Mouse (Mus musculus): ENCODE results near the gene Sept3. TPM values are rescaled to one million over a fixed set of nuclear protein-coding genes. Genes with fewer than 3 reads are reported as not detected.

The Sept3 gene
- polyA plus RNA-seq (2014; fragmentation: Illumina TruSeq; extraction: RNeasy Lipid Tissue Mini Kit (QIAGEN cat#74804); ENCODE audit: low read depth, low replicate concordance), result 3.4 TPM

DNA sequence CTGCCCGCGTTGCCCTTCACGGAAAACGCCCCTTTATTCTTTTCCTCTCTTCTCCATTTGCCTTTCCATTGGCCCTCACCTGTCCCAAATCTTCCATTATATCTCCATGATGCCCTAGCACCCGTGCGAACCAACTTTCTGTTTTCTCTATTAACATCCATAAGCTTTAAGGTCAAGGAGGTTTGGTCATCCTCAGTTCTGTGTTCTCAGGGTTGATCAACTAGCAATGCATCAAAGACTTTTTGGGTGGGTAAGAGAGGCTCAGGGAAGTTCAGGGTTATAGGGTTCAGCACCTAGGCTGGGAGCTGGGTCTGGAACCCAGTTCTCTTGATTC lies at the start of gene Sept3:
Gene Sept3, plus strand, starts transcription at position 301 of the 334 bp plus-strand sequence.

DNA sequence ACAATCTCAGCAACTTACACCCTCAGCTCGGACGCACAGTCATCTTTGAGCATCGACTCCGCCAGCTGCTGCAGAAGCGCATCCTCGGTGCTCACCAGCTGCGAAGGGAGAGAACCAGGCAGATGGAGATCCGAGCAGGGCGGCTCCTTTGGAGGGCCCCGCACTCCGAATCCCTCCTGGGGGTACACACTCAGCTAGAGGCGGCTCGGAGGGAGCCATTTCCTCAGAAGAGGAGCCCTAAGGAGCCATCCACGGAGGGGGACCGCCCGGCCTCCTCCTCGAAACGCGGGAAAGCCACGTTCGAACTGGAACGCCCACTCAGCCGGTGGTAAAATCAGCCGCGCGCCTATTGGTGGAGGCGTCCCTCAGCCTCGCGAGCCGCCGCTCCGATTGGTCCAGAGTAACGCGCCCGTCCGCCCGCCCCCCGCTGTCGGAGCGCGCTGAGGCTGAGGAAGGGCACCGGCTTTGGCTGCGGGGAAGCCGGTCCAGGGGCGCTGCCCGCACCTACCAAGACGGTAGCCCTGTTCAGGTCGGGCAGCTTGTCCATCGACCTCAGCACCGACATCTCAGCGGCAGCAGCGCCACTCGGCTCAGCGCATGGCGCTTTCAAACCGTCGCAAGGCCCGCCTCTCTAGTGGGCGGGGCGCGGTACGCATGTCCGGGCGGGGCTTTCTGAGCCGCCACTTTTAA lies 30.4 kb upstream of the Sept3 start, which contains the start of gene Cenpm:
Gene Cenpm, minus strand, starts transcription at position 634 of the 690 bp plus-strand sequence.

DNA sequence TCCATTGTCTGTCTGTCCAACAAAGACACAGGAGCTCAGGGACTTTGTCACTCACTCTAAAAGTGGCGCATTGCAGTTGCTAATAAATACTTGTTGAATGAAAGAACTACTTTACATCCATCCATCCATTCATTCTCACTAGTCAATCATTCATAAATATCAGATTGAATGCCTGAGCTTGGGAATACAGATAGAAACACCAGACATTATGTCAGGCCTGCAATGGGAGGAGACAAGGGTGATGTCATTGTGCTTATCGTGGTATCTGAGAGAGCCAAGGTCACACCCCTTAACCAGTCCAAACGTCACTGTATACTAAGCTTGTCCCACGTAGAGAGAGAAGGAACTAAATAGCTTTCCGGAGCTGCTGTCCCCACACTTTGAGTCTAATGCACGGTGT lies 22.6 kb upstream of the Sept3 start, which contains the start of gene 1500009C09Rik:
Gene 1500009C09Rik, plus strand, starts transcription at position 301 of the 400 bp plus-strand sequence.

DNA sequence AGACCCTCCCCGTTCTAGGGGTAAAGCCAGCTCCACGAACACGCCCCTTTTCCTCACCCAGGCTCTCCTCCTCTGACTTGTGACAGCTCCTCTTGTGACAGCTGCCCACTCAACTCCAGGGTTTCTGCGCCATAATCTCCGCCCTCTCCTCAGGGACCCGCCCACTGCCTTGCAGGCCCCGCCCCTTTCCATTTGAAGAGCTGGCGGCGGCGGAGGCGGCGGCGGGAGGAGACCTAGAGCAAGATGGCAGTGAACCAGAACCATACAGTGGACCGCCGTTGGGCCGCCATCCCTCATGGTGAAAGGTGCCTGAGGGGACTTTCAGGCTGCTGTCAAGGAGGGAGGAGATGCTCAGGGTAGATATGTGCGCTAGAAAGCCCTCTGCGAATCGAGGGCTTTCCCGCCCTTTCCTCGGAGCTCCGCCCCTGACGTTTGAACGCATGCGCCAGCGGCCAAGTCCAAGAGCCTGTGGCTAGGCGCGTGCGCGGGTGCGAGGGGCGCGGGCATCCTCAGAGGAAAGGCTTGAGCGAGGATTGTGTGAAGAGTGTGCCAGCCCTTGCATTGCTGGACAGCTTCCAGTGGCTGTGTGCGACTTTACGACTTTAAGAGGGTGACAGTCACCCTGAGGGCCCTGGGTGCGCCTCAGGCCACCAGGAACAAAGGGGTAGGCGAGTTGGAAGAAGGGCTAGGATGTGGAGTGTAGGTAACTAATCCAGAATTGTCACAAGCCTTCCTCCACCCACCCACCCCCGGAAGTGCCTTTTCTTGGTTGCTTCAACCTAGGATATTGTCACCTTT lies 24.3 kb downstream of the Sept3 start, which contains the start of gene Wbp2nl:
Gene Wbp2nl, plus strand, starts transcription at position 191 of the 798 bp plus-strand sequence.

DNA sequence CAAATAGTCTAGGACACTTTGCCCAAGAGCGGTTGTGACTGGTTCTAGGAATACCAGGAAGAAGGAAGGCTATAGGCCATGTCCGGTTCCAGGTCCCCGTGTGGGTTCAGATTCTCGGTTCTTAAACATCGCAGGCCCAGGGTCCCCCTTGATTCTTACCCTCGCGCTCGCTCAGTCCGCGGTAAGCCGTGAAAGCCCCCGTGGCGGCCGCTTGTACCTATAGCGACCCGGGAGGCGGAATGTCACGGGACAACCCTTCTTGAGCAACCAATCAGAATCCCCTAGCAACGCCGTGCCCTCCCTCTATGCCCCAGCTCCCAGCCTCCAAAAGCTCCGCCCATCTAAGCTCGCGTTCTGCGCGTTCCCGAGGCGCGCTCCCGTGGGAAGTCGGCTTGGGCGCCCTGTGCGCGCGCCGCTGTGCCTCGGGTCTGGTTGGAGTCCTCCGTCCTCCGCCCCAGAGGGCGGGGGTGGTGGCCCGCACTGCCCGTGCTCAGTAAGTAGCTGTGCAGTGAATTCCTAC lies 64.0 kb downstream of the Sept3 start, which contains the start of the genes Naga, Pheta2 and Smdt1:
Gene Naga, minus strand, starts transcription at position 333 of the 520 bp plus-strand sequence.
Gene Pheta2, plus strand, starts transcription at position 350 of the 520 bp plus-strand sequence.
Gene Smdt1, plus strand, starts transcription at position 367 of the 520 bp plus-strand sequence.

Other genes with a start within 250 kb of the Sept3 start
- gene Desi1, start 241.0 kb upstream of the Sept3 start, polyA plus RNA-seq (2014; fragmentation: Illumina TruSeq; extraction: RNeasy Lipid Tissue Mini Kit (QIAGEN cat#74804); ENCODE audit: low read depth, low replicate concordance), result 28.8 TPM
- 97.2 TPM for gene Snu13, start 227.3 kb upstream of the Sept3 start, polyA plus RNA-seq (2014; fragmentation: Illumina TruSeq; extraction: RNeasy Lipid Tissue Mini Kit (QIAGEN cat#74804); ENCODE audit: low read depth, low replicate concordance)
- gene 4930407I10Rik, start 215.7 kb upstream of the Sept3 start, polyA plus RNA-seq (2014; fragmentation: Illumina TruSeq; extraction: RNeasy Lipid Tissue Mini Kit (QIAGEN cat#74804); ENCODE audit: low read depth, low replicate concordance), result 1.7 TPM
- 0.10 TPM for gene Mei1, start 204.9 kb upstream of the Sept3 start, polyA plus RNA-seq (2014; fragmentation: Illumina TruSeq; extraction: RNeasy Lipid Tissue Mini Kit (QIAGEN cat#74804); ENCODE audit: low read depth, low replicate concordance)
- gene Ccdc134, start 147.0 kb upstream of the Sept3 start, polyA plus RNA-seq (2014; fragmentation: Illumina TruSeq; extraction: RNeasy Lipid Tissue Mini Kit (QIAGEN cat#74804); ENCODE audit: low read depth, low replicate concordance), result 15.4 TPM
- gene Srebf2, start 127.7 kb upstream of the Sept3 start, polyA plus RNA-seq (2014; fragmentation: Illumina TruSeq; extraction: RNeasy Lipid Tissue Mini Kit (QIAGEN cat#74804); ENCODE audit: low read depth, low replicate concordance), result 73.8 TPM
- not detected for gene Shisa8, start 62.1 kb upstream of the Sept3 start, polyA plus RNA-seq (2014; fragmentation: Illumina TruSeq; extraction: RNeasy Lipid Tissue Mini Kit (QIAGEN cat#74804); ENCODE audit: low read depth, low replicate concordance)
- gene Tnfrsf13c, start 50.5 kb upstream of the Sept3 start, polyA plus RNA-seq (2014; fragmentation: Illumina TruSeq; extraction: RNeasy Lipid Tissue Mini Kit (QIAGEN cat#74804); ENCODE audit: low read depth, low replicate concordance), result not detected
- gene Cenpm, start 30.1 kb upstream of the Sept3 start, polyA plus RNA-seq (2014; fragmentation: Illumina TruSeq; extraction: RNeasy Lipid Tissue Mini Kit (QIAGEN cat#74804); ENCODE audit: low read depth, low replicate concordance), result 2.5 TPM
- gene 1500009C09Rik, start 22.5 kb upstream of the Sept3 start, polyA plus RNA-seq (2014; fragmentation: Illumina TruSeq; extraction: RNeasy Lipid Tissue Mini Kit (QIAGEN cat#74804); ENCODE audit: low read depth, low replicate concordance), result not detected
- 0.87 TPM for gene Wbp2nl, start 24.1 kb downstream of the Sept3 start, polyA plus RNA-seq (2014; fragmentation: Illumina TruSeq; extraction: RNeasy Lipid Tissue Mini Kit (QIAGEN cat#74804); ENCODE audit: low read depth, low replicate concordance)
- gene Naga, start 64.0 kb downstream of the Sept3 start, polyA plus RNA-seq (2014; fragmentation: Illumina TruSeq; extraction: RNeasy Lipid Tissue Mini Kit (QIAGEN cat#74804); ENCODE audit: low read depth, low replicate concordance), result 90.8 TPM
- 1.4 TPM for gene Pheta2, start 64.0 kb downstream of the Sept3 start, polyA plus RNA-seq (2014; fragmentation: Illumina TruSeq; extraction: RNeasy Lipid Tissue Mini Kit (QIAGEN cat#74804); ENCODE audit: low read depth, low replicate concordance)
- gene Smdt1, start 64.1 kb downstream of the Sept3 start, polyA plus RNA-seq (2014; fragmentation: Illumina TruSeq; extraction: RNeasy Lipid Tissue Mini Kit (QIAGEN cat#74804); ENCODE audit: low read depth, low replicate concordance), result 191 TPM
- gene Ndufa6, start 79.4 kb downstream of the Sept3 start, polyA plus RNA-seq (2014; fragmentation: Illumina TruSeq; extraction: RNeasy Lipid Tissue Mini Kit (QIAGEN cat#74804); ENCODE audit: low read depth, low replicate concordance), result 283 TPM
- 31.2 TPM for gene Cyp2d22, start 105.4 kb downstream of the Sept3 start, polyA plus RNA-seq (2014; fragmentation: Illumina TruSeq; extraction: RNeasy Lipid Tissue Mini Kit (QIAGEN cat#74804); ENCODE audit: low read depth, low replicate concordance)
- gene Cyp2d11, start 119.1 kb downstream of the Sept3 start, polyA plus RNA-seq (2014; fragmentation: Illumina TruSeq; extraction: RNeasy Lipid Tissue Mini Kit (QIAGEN cat#74804); ENCODE audit: low read depth, low replicate concordance), result not detected
- not detected for gene Cyp2d10, start 132.3 kb downstream of the Sept3 start, polyA plus RNA-seq (2014; fragmentation: Illumina TruSeq; extraction: RNeasy Lipid Tissue Mini Kit (QIAGEN cat#74804); ENCODE audit: low read depth, low replicate concordance)
- 1.6 TPM for gene Cyp2d9, start 158.5 kb downstream of the Sept3 start, polyA plus RNA-seq (2014; fragmentation: Illumina TruSeq; extraction: RNeasy Lipid Tissue Mini Kit (QIAGEN cat#74804); ENCODE audit: low read depth, low replicate concordance)

All from adipose tissue, adult 10 weeks (tissue).